Mouse (Mus musculus): ENCODE measurements around the gene Sdr9c7.

Sdr9c7 gene

DNA sequence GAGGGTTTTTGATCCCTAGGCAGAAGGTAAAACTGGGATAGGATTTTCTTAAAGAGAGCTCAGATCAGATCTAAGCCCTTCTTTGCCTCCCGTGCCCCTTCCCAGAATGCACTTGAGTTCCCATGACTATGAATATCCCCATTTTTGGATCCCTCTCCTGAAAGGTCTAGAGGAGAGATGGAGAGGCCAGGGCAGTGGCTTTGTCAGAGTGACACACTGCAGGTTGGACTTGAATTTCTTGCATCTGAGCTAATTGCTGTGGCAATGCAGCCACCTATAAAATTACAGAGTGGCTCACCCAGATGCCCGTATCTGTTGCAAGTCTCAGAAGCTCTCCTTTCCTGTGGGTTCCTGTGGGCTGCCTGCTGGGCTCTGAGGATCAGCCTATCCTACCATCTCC is at the start of gene Sdr9c7:
Gene Sdr9c7 (plus strand): TSS at position 301 of the 400 bp plus-strand sequence.
- WGBS: 87% methylated on average over 2 of the region's 2 CpGs

DNA sequence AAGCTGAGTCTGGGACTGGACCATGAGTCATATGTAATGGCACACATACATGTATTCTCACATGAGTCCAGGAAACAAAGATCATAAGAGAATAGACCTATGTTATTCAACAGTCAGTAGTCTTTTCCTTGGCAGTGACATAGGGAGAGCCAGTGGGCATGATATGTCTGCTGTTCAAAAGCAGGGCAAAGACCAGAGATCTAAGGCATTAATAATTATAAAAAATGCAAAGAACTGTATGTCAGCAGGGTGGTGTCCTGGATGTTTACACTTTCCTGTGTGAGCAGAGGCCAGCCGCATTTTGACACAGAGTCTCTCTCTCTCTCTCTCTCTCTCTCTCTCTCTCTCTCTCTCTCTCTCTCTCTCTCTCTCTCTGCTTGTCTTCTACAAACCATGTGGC is 48.7 kb upstream of the Sdr9c7 start, which contains the start of gene Rdh19:
Gene Rdh19 (plus strand): TSS at position 301 of the 400 bp plus-strand sequence.
- WGBS: 84% methylated on average over 1 of the region's 1 CpGs

DNA sequence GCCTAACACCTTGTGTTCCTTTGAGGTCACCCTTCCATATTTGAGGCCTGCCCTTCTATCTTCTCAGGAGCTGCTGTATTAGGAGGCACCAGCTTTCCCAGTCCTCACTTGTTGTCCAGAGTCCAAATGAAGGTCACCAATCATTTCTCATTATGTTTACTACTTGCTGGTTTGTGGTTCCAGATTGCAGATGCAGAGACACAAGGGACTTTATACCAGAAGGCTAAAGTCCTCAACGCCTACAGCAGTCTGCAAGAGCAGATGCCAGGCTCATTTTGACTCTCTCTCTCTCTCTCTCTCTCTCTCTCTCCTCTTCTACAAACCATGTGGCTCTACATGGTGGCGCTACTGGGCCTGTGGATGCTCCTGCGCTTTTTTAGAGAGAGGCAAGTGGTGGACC is 32.1 kb upstream of the Sdr9c7 start, which contains the start of gene Rdh16f2:
Gene Rdh16f2 (plus strand): TSS at position 243 of the 400 bp plus-strand sequence.
- 90% methylated on average over 3 of the region's 3 CpGs for WGBS

DNA sequence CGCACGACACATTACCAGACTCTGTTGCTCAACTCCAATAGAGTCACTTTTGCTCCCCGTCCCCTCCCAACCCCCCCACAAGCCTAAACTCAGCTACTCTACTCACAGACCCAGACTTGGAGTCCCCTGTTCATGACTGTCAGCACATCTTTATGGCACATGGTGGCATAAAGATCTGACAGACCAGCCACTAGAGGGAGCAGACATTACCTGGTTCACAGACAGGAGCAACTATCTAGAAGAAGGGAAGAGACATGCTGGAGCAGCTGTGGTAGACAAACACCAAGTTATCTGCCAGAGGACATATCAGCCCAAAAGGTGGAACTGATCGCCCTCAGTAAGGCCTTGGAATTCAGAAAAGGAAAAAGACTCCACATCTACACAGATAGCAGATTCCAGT is 25.8 kb upstream of the Sdr9c7 start:
- WGBS: 91% methylated on average over 4 of the region's 4 CpGs

- 71% methylated on average over 2 of the region's 2 CpGs for WGBS
Measured at GRCm38 (mm10) chr10:127877681-127878080, 20.6 kb upstream of the Sdr9c7 start.

- 88% methylated on average over 3 of the region's 3 CpGs for WGBS
Measured at GRCm38 (mm10) chr10:127878262-127879057, 19.9 kb upstream of the Sdr9c7 start.

DNA sequence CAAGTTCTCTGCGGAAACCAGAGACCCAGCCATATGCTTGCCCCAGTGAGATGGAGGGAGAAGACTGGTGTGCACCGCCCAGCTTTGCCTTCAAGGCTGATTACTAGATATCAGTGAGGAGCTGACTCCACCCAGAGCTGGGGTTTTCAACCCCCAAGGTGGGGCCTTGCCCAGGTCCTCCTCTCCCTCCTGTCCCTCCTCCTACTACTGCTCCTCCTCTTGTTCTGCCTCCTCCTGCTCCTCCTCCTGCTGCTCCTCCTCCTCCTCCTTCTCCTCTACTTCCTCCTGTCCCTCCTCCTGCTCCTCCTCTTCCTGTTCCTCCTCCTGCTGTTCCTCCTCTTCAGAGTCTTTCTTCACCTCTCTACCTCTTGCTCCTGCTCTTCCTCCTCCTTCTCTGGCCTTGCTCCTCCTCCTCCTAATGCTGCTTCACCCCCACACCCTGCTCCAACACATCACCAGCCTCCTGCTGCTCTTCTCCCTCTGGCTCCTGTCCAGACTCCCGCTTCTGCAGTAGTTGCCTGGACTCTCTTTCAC is 19.1 kb upstream of the Sdr9c7 start:
- WGBS: 81% methylated on average over 3 of the region's 3 CpGs

GRCm38 (mm10) chr10:127881041-127881440 is 17.3 kb upstream of the Sdr9c7 start:
- 81% methylated on average over 4 of the region's 4 CpGs for WGBS

DNA sequence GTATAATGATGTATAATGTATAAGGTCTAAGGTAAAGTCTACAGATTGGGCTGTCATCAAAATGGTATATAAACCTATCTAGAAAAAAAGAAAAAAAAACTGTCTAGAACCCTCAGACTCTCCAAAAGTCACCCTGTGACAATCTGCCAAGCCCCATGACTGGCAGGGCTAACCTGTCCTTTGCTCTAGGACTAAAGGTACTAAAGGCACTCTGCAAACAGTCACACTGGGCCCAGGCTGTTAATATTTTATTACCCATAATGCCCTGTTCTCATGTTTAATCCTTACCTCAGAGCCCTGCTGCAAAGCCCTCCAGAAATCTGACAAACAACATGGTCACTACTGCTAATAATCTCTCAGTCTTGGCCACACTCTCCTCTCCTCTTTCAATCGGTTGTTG is 11.8 kb upstream of the Sdr9c7 start:
- 69% methylated on average over 1 of the region's 1 CpGs for WGBS

DNA sequence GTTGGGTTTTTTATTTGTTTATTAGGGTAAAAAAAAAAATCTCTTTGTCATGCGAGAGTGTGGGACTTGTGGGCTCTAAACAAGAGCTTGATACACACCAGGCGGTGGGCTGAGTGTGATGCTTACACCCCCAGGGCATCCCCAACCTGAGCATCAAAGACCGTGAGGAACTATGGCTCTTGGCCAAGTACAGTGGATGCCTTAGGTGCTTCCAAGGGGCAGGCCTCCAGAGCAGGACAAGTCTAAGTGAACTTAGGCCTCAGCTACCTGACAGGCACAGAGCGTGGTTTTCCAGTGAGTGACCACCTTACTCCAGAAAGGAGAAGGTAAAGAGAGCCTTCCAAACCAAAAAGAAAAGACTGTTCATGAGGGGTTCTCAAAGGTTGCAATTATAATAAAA is 11.3 kb upstream of the Sdr9c7 start:
- WGBS: 83% methylated on average over 4 of the region's 4 CpGs

DNA sequence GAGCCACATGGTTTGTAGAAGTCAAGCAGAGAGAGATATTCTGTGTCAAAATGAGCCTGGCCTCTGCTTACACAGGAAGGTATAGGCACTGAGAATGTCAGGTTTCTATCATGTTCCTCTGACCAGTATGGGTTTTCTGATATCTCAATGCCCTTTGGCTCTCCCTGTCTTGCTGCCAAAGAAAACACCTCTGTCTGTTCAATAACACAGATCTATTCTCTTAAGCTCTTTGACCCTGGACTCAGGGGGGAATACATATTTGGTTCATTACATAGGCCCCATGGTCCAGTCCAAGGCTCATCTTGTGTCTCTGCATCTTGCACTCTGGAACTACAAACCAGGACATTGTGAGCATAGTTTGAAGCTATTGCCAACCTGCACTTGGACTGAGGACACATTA is 9.7 kb upstream of the Sdr9c7 start, which contains the start of gene Rdh7:
Gene Rdh7 (minus strand): TSS at position 213 of the 400 bp plus-strand sequence.

GRCm38 (mm10) chr10:127891481-127891880 is 6.8 kb upstream of the Sdr9c7 start:
- WGBS: 73% methylated on average over 1 of the region's 1 CpGs

GRCm38 (mm10) chr10:127893163-127894022 is 4.9 kb upstream of the Sdr9c7 start:
- WGBS: 70% methylated on average over 5 of the region's 5 CpGs

DNA sequence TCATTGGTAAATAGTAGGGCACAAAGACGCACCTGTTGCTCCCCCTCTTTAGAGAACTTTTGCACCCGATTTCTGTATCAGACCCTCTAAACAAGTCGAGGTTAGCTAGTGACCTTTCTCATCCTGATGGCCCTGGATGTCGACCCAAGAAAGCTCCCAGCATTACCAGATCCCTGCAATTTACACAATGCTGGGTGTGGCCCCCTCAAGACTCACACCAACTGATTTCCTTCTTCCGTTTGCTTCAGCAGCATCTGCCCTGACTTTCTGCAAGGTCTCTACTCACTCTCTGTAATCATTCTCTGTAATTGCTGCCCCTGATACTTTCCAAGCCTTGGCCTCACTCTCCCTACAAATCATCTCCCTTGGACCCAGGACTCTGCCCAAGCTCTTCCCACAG is 1.6 kb upstream of the Sdr9c7 start:
- WGBS: 71% methylated on average over 5 of the region's 5 CpGs

- WGBS: 99% methylated on average over 3 of the region's 3 CpGs
Measured at GRCm38 (mm10) chr10:127897506-127897905, 812 bp upstream of the Sdr9c7 start.

GRCm38 (mm10) chr10:127899783-127900182 is 1.5 kb downstream of the Sdr9c7 start:
- 81% methylated on average over 5 of the region's 5 CpGs for WGBS

DNA sequence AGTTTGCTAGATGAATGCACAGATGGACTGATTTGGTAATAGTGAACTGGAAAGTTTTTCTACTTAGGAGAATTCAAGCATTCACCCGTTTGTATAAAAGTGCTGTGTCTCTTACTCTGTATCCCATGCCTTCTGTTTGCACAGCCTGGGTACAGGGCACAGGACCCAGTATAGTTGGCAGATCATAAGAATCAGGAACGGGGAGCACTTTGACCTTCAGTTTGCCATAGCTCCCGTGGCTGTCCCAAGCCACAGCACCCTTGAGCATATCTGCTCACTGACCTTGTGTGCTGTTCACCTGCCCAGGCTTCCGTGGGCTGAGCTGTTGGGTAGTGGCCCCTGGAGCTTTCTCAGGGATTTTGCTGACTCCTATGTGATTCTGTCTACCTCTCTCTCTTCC is 3.4 kb downstream of the Sdr9c7 start:
- 88% methylated on average over 4 of the region's 4 CpGs for WGBS

GRCm38 (mm10) chr10:127903116-127903515 is 4.8 kb downstream of the Sdr9c7 start:
- WGBS: 42% methylated on average over 1 of the region's 1 CpGs

DNA sequence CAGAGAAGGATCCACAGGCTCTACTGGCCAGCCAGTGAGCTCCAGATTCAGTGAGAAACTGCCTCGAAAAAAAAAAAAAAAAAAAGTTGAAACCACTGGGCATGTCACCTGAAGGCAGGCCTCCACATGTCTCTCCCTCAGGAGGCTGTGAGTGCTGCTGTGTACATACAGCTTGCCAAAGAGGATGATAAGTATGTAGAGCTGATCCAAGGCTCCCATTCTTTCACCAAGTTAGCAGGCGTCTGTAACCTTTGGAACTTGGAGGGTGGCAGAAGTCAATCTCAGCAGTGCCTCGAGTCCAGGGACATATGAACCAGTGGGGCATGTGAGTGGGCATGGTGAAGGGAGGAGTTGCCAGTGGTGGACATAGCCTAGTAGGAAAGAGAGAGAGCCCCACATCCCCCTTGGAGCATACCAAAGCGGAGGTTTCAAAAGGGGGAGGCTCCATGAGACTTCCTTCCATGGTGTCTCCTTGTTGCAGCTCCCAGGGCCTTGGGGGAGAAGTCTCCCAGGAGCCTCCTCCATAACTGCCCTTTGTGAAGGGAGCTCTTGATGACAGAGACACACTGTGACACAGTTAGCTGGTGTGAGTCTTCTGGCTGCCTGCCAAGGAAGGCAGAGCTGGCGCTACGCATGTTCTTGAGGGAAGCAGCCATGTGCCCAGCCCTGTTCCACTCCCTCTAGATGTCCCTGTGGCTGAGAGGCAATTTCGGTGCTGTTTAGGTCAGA is 6.6 kb downstream of the Sdr9c7 start:
- 54% methylated on average over 7 of the region's 7 CpGs for WGBS

- 87% methylated on average over 2 of the region's 2 CpGs for WGBS
Measured at GRCm38 (mm10) chr10:127906138-127906537, 7.8 kb downstream of the Sdr9c7 start.

- WGBS: 89% methylated on average over 1 of the region's 1 CpGs
Measured at GRCm38 (mm10) chr10:127915578-127915977, 17.3 kb downstream of the Sdr9c7 start.

- WGBS: 83% methylated on average over 3 of the region's 3 CpGs
Measured at GRCm38 (mm10) chr10:127917183-127917582, 18.9 kb downstream of the Sdr9c7 start.
